Mouse (Mus musculus) limb, embryonic 13.5 days (tissue): ENCODE data around the gene Rnf135. TPM values are rescaled to one million over a fixed set of nuclear protein-coding genes. Genes with fewer than 3 reads are reported as not detected.
"Not testable (repeated sequence)": the region's sequence is repeated elsewhere in the genome, so short reads cannot be mapped to it uniquely, and the experiment has no call there.

Experiments
- ATAC-seq: fragments of 200-750 bp; cut with Nextera tagmentation; 2 replicates; pipeline ENCODE4 v1.8.0; 2017; ENCODE audit warnings: low read depth, moderate number of reproducible peaks, moderate TSS enrichment; ENCODE audit not compliant: low FRiP score
- H3K27ac ChIP-seq: fragments of 300-500 bp; sonication (generic); 2 replicates; pipeline ENCODE4 v1.5.1; 2015; ENCODE audit warnings: inconsistent platforms, mild to moderate bottlenecking, moderate library complexity
- H3K27me3 ChIP-seq: fragments of 300-500 bp; sonication (generic); 2 replicates; pipeline ENCODE4 v1.6.1; 2015; ENCODE audit warnings: mild to moderate bottlenecking, inconsistent platforms
- H3K36me3 ChIP-seq: fragments of 300-500 bp; sonication (generic); 2 replicates; pipeline ENCODE4 v1.6.1; 2015; ENCODE audit warnings: inconsistent platforms, mild to moderate bottlenecking, moderate library complexity
- H3K4me1 ChIP-seq: fragments of 300-500 bp; sonication (generic); 2 replicates; pipeline ENCODE4 v1.6.1; 2015; ENCODE audit warnings: inconsistent platforms
- H3K4me2 ChIP-seq: fragments of 300-500 bp; sonication (generic); replicated peaks from 2 replicates; pipeline ENCODE4 v1.6.1; 2015; ENCODE audit warnings: inconsistent platforms, mild to moderate bottlenecking, moderate library complexity
- H3K4me3 ChIP-seq: fragments of 300-500 bp; sonication (generic); 2 replicates; pipeline ENCODE4 v1.5.1; 2015; ENCODE audit warnings: moderate library complexity, mild to moderate bottlenecking, inconsistent platforms
- H3K9ac ChIP-seq: fragments of 300-500 bp; sonication (generic); 2 replicates; pipeline ENCODE4 v1.6.1; 2015; ENCODE audit warnings: mild to moderate bottlenecking, inconsistent platforms
- H3K9me3 ChIP-seq: fragments of 300-500 bp; sonication (generic); 2 replicates; pipeline ENCODE4 v1.6.1; 2016; ENCODE audit warnings: inconsistent platforms
- WGBS: fragments of 180-500 bp; shearing (Covaris S2); methylation state at CpG from one replicate; pipeline ENCODE4 v1.1.7; 2015; 5-methylcytosine and 5-hydroxymethylcytosine counted together
- polyA plus RNA-seq: library from polyadenylated mRNA; unstranded; fragments of >200 nt; fragmentation: Nextera tagmentation; extraction: Ambion mirVana; gene quantifications from 2 replicates; pipeline ENCODE4 v1.2.1, GENCODE M21; 2015

Gene Rnf135
- 7.5 and 7.6 TPM in 2 replicates for polyA plus RNA-seq

GRCm38 (mm10) chr11:80183705-80184255 lies at the start of gene Rnf135:
TSS of gene Rnf135 (plus strand) at chr11:80183851.
- 0 out of 2 replicates have a peak, but pooled peaks cover 7% of the 10 kb centered on the region for H3K4me1 ChIP-seq
- H3K4me2 ChIP-seq, result peak within 1 kb of the TSS; percentile 74
- H3K36me3 ChIP-seq, result no peaks in the 10 kb centered on the region
- no peaks in the 10 kb centered on the region for H3K9me3 ChIP-seq
- peak within 1 kb of the TSS; percentile 79 for H3K27ac ChIP-seq
- peak; percentile 91 for ATAC-seq
- no peaks in the 10 kb centered on the region for H3K27me3 ChIP-seq
- peak within 1 kb of the TSS; percentile 81 for H3K9ac ChIP-seq
- H3K4me3 ChIP-seq, result peak within 1 kb of the TSS; percentile 71
- 1% methylated on average over 33 of the region's 33 CpGs for WGBS

GRCm38 (mm10) chr11:80134744-80135143 lies 48.9 kb upstream of the Rnf135 start:
- H3K4me2 ChIP-seq, result no peak overlapping the region
- no peaks in the 10 kb centered on the region for H3K9me3 ChIP-seq
- ATAC-seq, result no peak
- 80% methylated on average over 4 of the region's 4 CpGs for WGBS
- H3K4me3 ChIP-seq, result no peak overlapping the region
- no peak overlapping the region for H3K27ac ChIP-seq
- H3K4me1 ChIP-seq, result peaks cover 3% of the 10 kb centered on the region; the same call in 1 of the 2 replicates
- H3K9ac ChIP-seq, result no peak overlapping the region
- H3K36me3 ChIP-seq, result peaks cover 79% of the 10 kb centered on the region
- no peaks in the 10 kb centered on the region for H3K27me3 ChIP-seq

DNA sequence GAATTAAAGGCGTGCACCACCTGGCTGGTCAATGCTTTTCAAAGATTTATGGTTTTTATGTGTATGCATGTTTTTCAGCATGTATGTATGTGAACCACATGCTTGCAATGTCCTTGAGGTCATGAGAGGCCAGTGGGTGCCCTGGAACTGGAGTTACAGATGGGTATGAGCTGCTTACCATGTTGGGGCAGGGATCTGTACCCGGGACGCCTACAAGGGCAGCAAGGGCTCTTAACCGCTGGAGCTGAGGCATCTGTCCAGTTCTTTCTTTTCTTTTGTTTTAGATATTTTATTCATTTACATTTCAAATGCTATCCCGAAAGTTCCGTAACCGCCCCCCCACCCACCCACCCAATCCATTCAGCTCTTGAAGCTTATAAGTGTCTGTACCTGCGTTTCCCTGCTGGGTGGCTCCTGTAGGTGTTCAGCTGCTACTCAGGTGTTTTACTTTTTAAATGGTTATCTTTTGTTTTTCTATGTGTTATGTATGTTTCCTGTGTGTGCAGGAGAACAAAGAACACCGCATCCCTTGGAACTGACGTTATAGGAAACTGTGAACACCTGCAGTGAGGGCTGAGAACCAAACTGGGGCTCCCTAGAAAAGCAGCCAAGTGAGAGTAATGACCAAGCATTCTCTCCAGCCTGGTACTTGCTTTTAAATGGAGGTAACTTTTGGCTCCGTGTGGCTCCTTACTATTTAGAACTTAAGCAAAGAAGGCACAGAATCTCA lies 47.5 kb upstream of the Rnf135 start:
- Histone ChIP-seq H3K27me3 (no peaks in the 10 kb centered on the region), H3K9me3 (no peaks in the 10 kb centered on the region), H3K9ac (no peak overlapping the region), H3K36me3 (peaks cover 76% of the 10 kb centered on the region), H3K4me3 (no peak overlapping the region), H3K4me1 (peaks cover 6% of the 10 kb centered on the region), H3K27ac (no peak overlapping the region), H3K4me2 (no peak overlapping the region)
- ATAC-seq, result no peak
- 89% methylated on average over 11 of the region's 11 CpGs for WGBS

GRCm38 (mm10) chr11:80136786-80137185 lies 46.9 kb upstream of the Rnf135 start:
- no peaks in the 10 kb centered on the region for H3K9me3 ChIP-seq
- 91% methylated on average over 13 of the region's 13 CpGs for WGBS

GRCm38 (mm10) chr11:80137773-80138172 lies 45.9 kb upstream of the Rnf135 start:
- Histone ChIP-seq H3K9me3 (no peaks in the 10 kb centered on the region), H3K36me3 (peaks cover 62% of the 10 kb centered on the region), H3K27ac (no peak overlapping the region), H3K4me3 (no peak overlapping the region), H3K4me2 (no peak overlapping the region), H3K9ac (no peak overlapping the region), H3K4me1 (peaks cover 9% of the 10 kb centered on the region), H3K27me3 (no peaks in the 10 kb centered on the region)
- ATAC-seq, result no peak
- WGBS, result 89% methylated on average over 5 of the region's 5 CpGs

More at GRCm38 (mm10) chr11:80136786-80137185, 46.9 kb upstream of the Rnf135 start:
- Histone ChIP-seq H3K27me3 (no peaks in the 10 kb centered on the region), H3K27ac (no peak overlapping the region), H3K4me1 (peaks cover 6% of the 10 kb centered on the region), H3K4me3 (no peak overlapping the region), H3K36me3 (peaks cover 71% of the 10 kb centered on the region), H3K9ac (no peak overlapping the region), H3K4me2 (no peak overlapping the region)
- ATAC-seq, result no peak

DNA sequence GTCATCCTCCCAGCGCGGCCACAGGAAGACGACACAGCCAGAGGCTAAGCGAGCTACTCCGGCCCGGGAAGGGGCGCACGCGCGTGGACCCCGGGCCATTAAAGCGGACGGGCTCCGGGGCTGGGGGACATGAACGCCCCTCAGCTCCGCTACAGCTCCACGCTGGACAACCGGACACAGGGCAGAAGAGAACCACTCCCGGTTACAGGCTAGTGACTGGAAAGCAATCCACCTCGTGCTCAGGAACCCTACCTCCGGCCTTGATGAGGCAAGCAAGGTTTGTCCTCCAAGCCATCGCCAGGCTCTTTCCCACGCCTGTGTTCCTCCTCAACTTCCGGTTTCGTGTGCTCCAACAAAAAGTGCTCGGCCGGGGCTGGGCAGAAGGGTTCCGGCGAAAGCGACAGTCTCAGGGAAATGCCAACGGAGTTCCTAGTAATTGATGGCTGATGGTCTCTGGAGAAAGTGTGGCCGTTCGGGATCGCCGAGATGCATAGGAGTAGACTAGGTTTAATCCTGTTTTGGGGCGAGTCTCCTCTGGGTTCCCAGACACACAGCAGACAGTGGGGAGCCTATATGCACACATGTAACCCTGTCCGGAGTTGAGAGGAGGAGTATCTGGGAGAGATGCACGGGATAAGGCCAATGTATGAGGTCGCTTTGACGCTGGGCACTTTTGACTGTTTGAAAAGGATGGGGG lies 41.7 kb upstream of the Rnf135 start, which contains the start of gene Tefm:
TSS of gene Tefm (minus strand) at position 351 of the 697 bp plus-strand sequence.
- Histone ChIP-seq H3K36me3 (peaks cover 31% of the 10 kb centered on the region), H3K27ac (peak within 1 kb of the TSS; percentile 87), H3K9me3 (no peaks in the 10 kb centered on the region), H3K4me3 (peak within 1 kb of the TSS; percentile 83), H3K27me3 (no peaks in the 10 kb centered on the region), H3K9ac (peak within 1 kb of the TSS; percentile 82), H3K4me1 (peaks cover 12% of the 10 kb centered on the region), H3K4me2 (peak within 1 kb of the TSS; percentile 77)
- WGBS, result under 1% methylated on average over 40 of the region's 40 CpGs
- ATAC-seq, result peak; percentile 94

GRCm38 (mm10) chr11:80142872-80143271 lies 40.8 kb upstream of the Rnf135 start:
- peak overlapping the region; percentile 83 for H3K4me3 ChIP-seq
- peaks cover 12% of the 10 kb centered on the region for H3K4me1 ChIP-seq
- no peaks in the 10 kb centered on the region for H3K27me3 ChIP-seq
- peaks cover 24% of the 10 kb centered on the region for H3K36me3 ChIP-seq
- H3K4me2 ChIP-seq, result peak overlapping the region; percentile 77
- H3K9me3 ChIP-seq, result no peaks in the 10 kb centered on the region
- peak overlapping the region; percentile 82 for H3K9ac ChIP-seq
- no peak for ATAC-seq
- H3K27ac ChIP-seq, result no peak overlapping the region
- 50% methylated on average over 8 of the region's 8 CpGs for WGBS

DNA sequence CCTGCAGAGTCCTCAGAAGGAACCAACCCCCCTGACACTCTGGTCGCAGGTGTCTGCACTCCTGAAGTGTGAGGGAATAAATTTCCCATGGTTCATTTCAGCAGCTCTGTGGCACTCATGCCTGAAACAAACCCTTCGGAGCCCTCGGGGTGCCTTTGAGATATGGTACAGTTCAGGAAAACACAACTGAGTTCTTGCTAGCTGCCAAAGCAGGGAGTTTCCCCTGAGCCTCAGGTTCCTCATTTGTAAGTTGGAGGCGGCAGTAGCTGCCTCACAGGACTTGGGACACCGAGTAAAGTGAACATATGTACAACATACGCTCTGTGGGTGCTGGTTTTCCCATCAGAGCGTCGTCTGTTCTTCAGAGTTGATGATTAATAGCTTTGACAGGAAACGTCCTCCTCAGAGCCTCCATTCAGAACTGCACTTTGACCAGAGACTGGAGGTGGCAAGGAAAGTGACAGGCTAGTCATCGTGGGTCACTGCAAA lies 37.8 kb upstream of the Rnf135 start:
- Histone ChIP-seq H3K9ac (no peak overlapping the region), H3K36me3 (no peaks in the 10 kb centered on the region), H3K27me3 (no peaks in the 10 kb centered on the region), H3K4me3 (no peak overlapping the region), H3K27ac (no peak overlapping the region), H3K4me2 (no peak overlapping the region), H3K9me3 (no peaks in the 10 kb centered on the region), H3K4me1 (peaks cover 9% of the 10 kb centered on the region)
- ATAC-seq, result no peak
- 50% methylated on average over 10 of the region's 10 CpGs for WGBS

- H3K4me2 ChIP-seq, result no peak overlapping the region
- H3K27ac ChIP-seq, result no peak overlapping the region
- H3K4me3 ChIP-seq, result no peak overlapping the region
- no peak for ATAC-seq
- no peaks in the 10 kb centered on the region for H3K9me3 ChIP-seq
- H3K4me1 ChIP-seq, result peaks cover 3% of the 10 kb centered on the region
- 82% methylated on average over 6 of the region's 6 CpGs for WGBS
- H3K9ac ChIP-seq, result no peak overlapping the region
- H3K36me3 ChIP-seq, result no peaks in the 10 kb centered on the region
- peaks cover 17% of the 10 kb centered on the region for H3K27me3 ChIP-seq
Observed at GRCm38 (mm10) chr11:80147748-80148147, 35.9 kb upstream of the Rnf135 start.

DNA sequence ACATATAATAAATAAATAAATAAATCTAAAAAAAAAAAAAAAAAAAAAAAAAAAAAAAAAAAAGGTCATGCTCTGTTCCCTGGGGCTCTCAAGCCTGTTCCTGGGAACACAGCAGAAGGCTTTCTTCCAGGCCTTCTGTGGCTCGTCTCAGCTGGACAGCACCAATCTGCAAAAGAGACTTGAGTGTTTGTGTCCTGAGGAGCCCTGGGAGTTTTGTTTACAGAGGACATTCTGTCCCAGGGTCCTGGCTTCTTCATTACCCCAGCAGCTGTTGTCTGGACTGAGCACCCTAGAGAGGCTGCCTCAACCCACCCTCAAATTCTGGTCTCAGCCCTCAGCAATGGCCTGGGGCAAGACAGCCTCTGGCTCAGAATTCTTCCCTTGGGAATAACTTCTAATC lies 35.3 kb upstream of the Rnf135 start:
- Histone ChIP-seq H3K27ac (no peak overlapping the region), H3K9me3 (no peaks in the 10 kb centered on the region), H3K27me3 (peaks cover 23% of the 10 kb centered on the region), H3K4me2 (no peak overlapping the region), H3K4me3 (no peak overlapping the region), H3K9ac (no peak overlapping the region), H3K36me3 (no peaks in the 10 kb centered on the region), H3K4me1 (no peaks in the 10 kb centered on the region)
- 35% methylated on average over 1 of the region's 1 CpGs for WGBS
- no peak for ATAC-seq

- H3K9me3 ChIP-seq, H3K4me1 ChIP-seq, H3K9ac ChIP-seq, H3K27ac ChIP-seq, H3K36me3 ChIP-seq, H3K4me2 ChIP-seq, ATAC-seq, H3K4me3 ChIP-seq: not testable (repeated sequence)
- 67% methylated on average over 4 of the region's 4 CpGs for WGBS
- peaks cover 29% of the 10 kb centered on the region for H3K27me3 ChIP-seq
Observed at GRCm38 (mm10) chr11:80148974-80149373, 34.7 kb upstream of the Rnf135 start.

DNA sequence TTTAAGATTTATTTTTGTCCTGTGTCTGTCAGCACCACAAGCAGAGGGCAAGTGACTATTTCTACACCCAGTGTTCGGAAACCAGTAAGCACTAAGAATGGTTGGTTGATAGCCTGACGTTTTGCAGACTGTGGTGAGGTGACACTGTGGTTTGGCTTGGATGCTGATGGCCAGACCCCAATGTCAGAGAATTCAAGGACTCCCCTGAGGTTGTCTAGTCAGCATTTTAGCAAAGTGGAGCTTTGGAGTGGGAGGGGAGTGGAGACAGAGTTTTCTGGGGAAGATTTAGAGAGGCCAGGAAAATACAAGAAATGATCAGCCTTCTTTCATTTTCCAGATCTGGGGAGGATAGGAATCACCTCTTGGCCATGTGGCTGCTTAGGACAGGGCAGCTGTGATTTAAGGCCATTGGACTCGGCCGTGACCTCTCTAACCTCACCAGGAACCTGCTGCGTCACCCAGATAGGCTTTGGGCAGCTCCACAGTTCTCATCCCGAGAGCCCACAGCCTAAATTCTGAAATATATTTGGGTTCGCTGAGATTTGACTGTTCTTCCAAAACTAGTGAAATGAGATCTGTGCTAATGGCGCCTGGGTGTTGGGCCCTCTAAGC lies 34.1 kb upstream of the Rnf135 start:
- Histone ChIP-seq H3K4me3 (no peak overlapping the region), H3K9me3 (no peaks in the 10 kb centered on the region), H3K27ac (no peak overlapping the region), H3K4me2 (no peak overlapping the region), H3K27me3 (peaks cover 35% of the 10 kb centered on the region), H3K36me3 (no peaks in the 10 kb centered on the region), H3K4me1 (0 out of 2 replicates have a peak, but pooled peaks cover 7% of the 10 kb centered on the region), H3K9ac (no peak overlapping the region)
- no peak for ATAC-seq
- 78% methylated on average over 8 of the region's 8 CpGs for WGBS
